ENCODE assay signal across 24 mouse cellular contexts in the genomic region with DNA sequence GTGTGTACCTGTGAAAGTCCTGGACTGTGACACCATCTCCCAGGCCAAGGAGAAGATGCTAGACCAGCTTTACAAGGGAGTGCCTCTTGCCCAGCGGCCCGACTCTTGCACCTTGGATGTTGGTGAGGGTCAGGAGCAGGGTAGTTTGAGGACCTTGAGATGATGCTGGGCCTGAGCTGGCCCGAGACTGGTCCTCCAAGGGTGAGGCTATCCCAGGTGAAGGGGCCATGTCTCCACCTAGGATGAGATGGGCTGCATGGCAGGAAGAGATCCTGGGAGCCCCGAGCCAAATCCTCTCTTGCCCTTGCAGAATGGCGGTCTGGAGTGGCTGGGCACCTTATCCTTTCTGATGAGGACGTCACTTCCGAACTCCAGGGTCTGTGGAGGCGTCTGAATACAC. TPM values are rescaled to one million over a fixed set of nuclear protein-coding genes. Genes with fewer than 3 reads are reported as not detected.
DNase-seq lines count a peak whose midpoint lies in the region; ATAC-seq and TF ChIP-seq lines count a peak whose summit lies in the region.
"Had no signal": no experiment of that assay in that cellular context is flagged by ENCODE, and none has a peak within 500 bp of the region (broad histone marks: within the 10 kb centered on the region; RNA-seq: fewer than 3 reads in every experiment).

No protein-coding gene starts in this region.

- H3K9ac ChIP-seq in intestine, embryonic 16.5 days (ENCODE audit: low read depth, low read length): no peak overlapping the region
- H3K9ac ChIP-seq: embryonic facial prominence, embryonic 13.5 days; forebrain, embryonic 13.5 days; heart, embryonic 13.5 days; hindbrain, embryonic 13.5 days had no signal

- no peaks in the 10 kb centered on the region for H3K9me3 ChIP-seq in intestine, embryonic 16.5 days (ENCODE audit: control insufficient read depth, low read length)
- H3K9me3 ChIP-seq: embryonic facial prominence, embryonic 13.5 days; forebrain, embryonic 13.5 days; heart, embryonic 13.5 days; hindbrain, embryonic 13.5 days had no signal

- 89% methylated on average over 8 of the region's 8 CpGs for WGBS in intestine, embryonic 16.5 days

- no peak overlapping the region for H3K27ac ChIP-seq in gastrocnemius, adult 2 months
- no peak overlapping the region for H3K27ac ChIP-seq in intestine, embryonic 16.5 days (ENCODE audit: low read length)
- H3K27ac ChIP-seq: embryonic facial prominence, embryonic 13.5 days; forebrain, embryonic 13.5 days; heart, adult 2 months; heart, embryonic 13.5 days; hindbrain, embryonic 13.5 days; hindbrain, postnatal 0 days had no signal

- TF ChIP-seq CTCF in gastrocnemius, adult 2 months (IDR thresholded peaks at IDR 0.05): no peak

- ATAC-seq in intestine, embryonic 16.5 days: no peak
- ATAC-seq: forebrain, embryonic 13.5 days; hindbrain, postnatal 0 days had no signal

- H3K4me3 ChIP-seq in gastrocnemius, adult 2 months: no peak overlapping the region
- no peak overlapping the region for H3K4me3 ChIP-seq in intestine, embryonic 16.5 days (ENCODE audit: low read length)
- H3K4me3 ChIP-seq: embryonic facial prominence, embryonic 13.5 days; forebrain, embryonic 13.5 days; heart, adult 2 months; heart, embryonic 13.5 days; hindbrain, embryonic 13.5 days had no signal

- DNase-seq in gastrocnemius, postnatal 25 days: peak; percentile 3
- DNase-seq in gastrocnemius, adult 2 months: no peak
- DNase-seq in kidney, postnatal 25 days: peak; percentile 1 to 27
- no peak for DNase-seq in kidney, adult 11 months
- peak; percentile 4 for DNase-seq in adrenal gland, adult 8-10 months
- DNase-seq in adrenal gland, postnatal 4 days (ENCODE audit: low spot score in 2 of 2): peak; percentile 1 to 2
- DNase-seq in cerebellum, postnatal 36 days: no peak
- DNase-seq: cerebellum, adult 11-12 months; cerebellum, adult 9-10 months; cerebellum, postnatal 25 days; heart, postnatal 4 days; kidney, adult 2 months had no signal

- no peaks in the 10 kb centered on the region for H3K27me3 ChIP-seq in intestine, embryonic 16.5 days (replicated peaks; ENCODE audit: control insufficient read depth, insufficient read depth, low read length)
- H3K27me3 ChIP-seq: embryonic facial prominence, embryonic 13.5 days; forebrain, embryonic 13.5 days; heart, embryonic 13.5 days; hindbrain, embryonic 13.5 days had no signal

- peaks cover 14% of the 10 kb centered on the region for H3K36me3 ChIP-seq in intestine, embryonic 16.5 days (ENCODE audit: control insufficient read depth, insufficient read depth, low read length)

- intact Hi-C loops in gastrocnemius, adult 2 months (cut with DNase I): no loop called here

- no peaks in the 10 kb centered on the region for H3K4me1 ChIP-seq in intestine, embryonic 16.5 days (ENCODE audit: control insufficient read depth, insufficient read depth, low read length)
- H3K4me1 ChIP-seq: embryonic facial prominence, embryonic 13.5 days; forebrain, embryonic 13.5 days; hindbrain, embryonic 13.5 days had no signal

- H3K4me2 ChIP-seq in intestine, embryonic 16.5 days (ENCODE audit: low read depth, low read length): no peak overlapping the region
- H3K4me2 ChIP-seq: embryonic facial prominence, embryonic 13.5 days; forebrain, embryonic 13.5 days; heart, embryonic 13.5 days; hindbrain, embryonic 13.5 days had no signal

RNA-seq across cellular contexts. Expression of gene Plxnb1, which starts 18.1 kb away (rescaled TPM):
- 1 to 10 TPM; 1.0 to 1.7 TPM for total RNA-seq in gastrocnemius, postnatal 25 days (2021)
- total RNA-seq in gastrocnemius, adult 2 months (2021): 1 to 10 TPM in 1 of 2 experiments, under 1 TPM in 1; 0.54 to 1.1 TPM
- total RNA-seq in adrenal gland, adult 8-10 months (2022): 100 to 1,000 TPM; 128 to 173 (median 140) TPM
- 100 to 1,000 TPM; 152 to 161 TPM for total RNA-seq in adrenal gland, postnatal 4 days (2021)
- 4.7 and 5.2 TPM in 2 replicates for polyA plus RNA-seq in intestine, embryonic 16.5 days (2015; fragmentation: Nextera tagmentation; extraction: Ambion mirVana)

RNA-seq across cellular contexts. Expression of gene Tma7, which starts 30.9 kb away (rescaled TPM):
- total RNA-seq in gastrocnemius, postnatal 25 days (2021): 100 to 1,000 TPM; 238 to 253 TPM
- 100 to 1,000 TPM; 316 to 321 TPM for total RNA-seq in gastrocnemius, adult 2 months (2021)
- 100 to 1,000 TPM; 342 to 453 (median 370) TPM for total RNA-seq in adrenal gland, adult 8-10 months (2022)
- total RNA-seq in adrenal gland, postnatal 4 days (2021): 100 to 1,000 TPM; 375 to 399 TPM
- polyA plus RNA-seq in intestine, embryonic 16.5 days (2015; fragmentation: Nextera tagmentation; extraction: Ambion mirVana): 597 and 612 TPM in 2 replicates

RNA-seq across cellular contexts. Expression of gene Ccdc51, which starts 31.0 kb away (rescaled TPM):
- 1 to 10 TPM; 6.9 to 7.5 TPM for total RNA-seq in gastrocnemius, postnatal 25 days (2021)
- total RNA-seq in gastrocnemius, adult 2 months (2021): 1 to 10 TPM; 6.5 to 7.9 TPM
- total RNA-seq in adrenal gland, adult 8-10 months (2022): 10 to 100 TPM; 17.3 to 20.0 (median 18.7) TPM
- total RNA-seq in adrenal gland, postnatal 4 days (2021): 10 to 100 TPM; 17.3 to 18.5 TPM
- polyA plus RNA-seq in intestine, embryonic 16.5 days (2015; fragmentation: Nextera tagmentation; extraction: Ambion mirVana): 20.0 and 20.2 TPM in 2 replicates

RNA-seq across cellular contexts. Expression of gene Atrip, which starts 39.4 kb away (rescaled TPM):
- 1 to 10 TPM; 7.9 to 8.4 TPM for total RNA-seq in gastrocnemius, postnatal 25 days (2021)
- 1 to 10 TPM; 8.0 to 8.5 TPM for total RNA-seq in gastrocnemius, adult 2 months (2021)
- 10 to 100 TPM; 16.3 to 27.7 (median 22.2) TPM for total RNA-seq in adrenal gland, adult 8-10 months (2022)
- total RNA-seq in adrenal gland, postnatal 4 days (2021): 10 to 100 TPM; 20.7 to 21.3 TPM
- 18.4 and 21.5 TPM in 2 replicates for polyA plus RNA-seq in intestine, embryonic 16.5 days (2015; fragmentation: Nextera tagmentation; extraction: Ambion mirVana)

RNA-seq across cellular contexts. Expression of gene Fbxw21, which starts 48.5 kb away (rescaled TPM):
- not detected for total RNA-seq in gastrocnemius, postnatal 25 days (2021)
- total RNA-seq in gastrocnemius, adult 2 months (2021): not detected
- total RNA-seq in adrenal gland, adult 8-10 months (2022): not detected
- not detected for total RNA-seq in adrenal gland, postnatal 4 days (2021)
- not detected in 2 replicates for polyA plus RNA-seq in intestine, embryonic 16.5 days (2015; fragmentation: Nextera tagmentation; extraction: Ambion mirVana)
- total RNA-seq: CH12.LX; gastrocnemius, adult 8-10 months; gastrocnemius, postnatal 4 days; heart, adult 2 months; heart, postnatal 4 days; hindbrain, postnatal 0 days had no signal
- polyA plus RNA-seq: embryonic facial prominence, embryonic 13.5 days; forebrain, embryonic 13.5 days; heart, adult 2 months; heart, embryonic 13.5 days; heart, postnatal 0 days; hindbrain, embryonic 13.5 days; hindbrain, postnatal 0 days; intestine, embryonic 14.5 days; kidney, adult 2 months had no signal

Comparison
In these comparisons a context has a peak if more than half of its experiments do, and no peak if none do; other contexts are left out.
1. DNase-seq: peak in gastrocnemius, postnatal 25 days (single experiment), kidney, postnatal 25 days (2 of 2), adrenal gland, adult 8-10 months (single experiment) and adrenal gland, postnatal 4 days (2 of 2); none in gastrocnemius, adult 2 months (single experiment), kidney, adult 11 months (single experiment) and cerebellum, postnatal 36 days (0 of 2).
2. RNA of gene Plxnb1, which starts 18.1 kb away (total RNA-seq): 152 to 161 TPM in adrenal gland, postnatal 4 days and 128 to 173 TPM in adrenal gland, adult 8-10 months; 1.0 to 1.7 TPM in gastrocnemius, postnatal 25 days and 0.54 to 1.1 TPM in gastrocnemius, adult 2 months; every median in the first group is over 10 times any median in the second.